Mouse (Mus musculus) neural tube, embryonic 11.5 days (tissue): ENCODE data around the gene Ctxn1. TPM values are rescaled to one million over a fixed set of nuclear protein-coding genes. Genes with fewer than 3 reads are reported as not detected.

Experiments
- ATAC-seq: fragments of 200-750 bp; cut with Nextera tagmentation; 2 replicates; pipeline ENCODE4 v1.8.0; 2017; ENCODE audit warnings: moderate number of reproducible peaks, mild to moderate bottlenecking, moderate TSS enrichment, moderate library complexity; ENCODE audit not compliant: insufficient read depth, low FRiP score, low TSS enrichment
- DNase-seq: peaks from one replicate; pipeline ENCODE4 v3.0.0-alpha.2; 2015; ENCODE audit warnings: low spot score
- H3K27ac ChIP-seq: fragments of 300-500 bp; sonication (generic); 2 replicates; pipeline ENCODE4 v1.5.1; 2014; ENCODE audit warnings: low read depth, mild to moderate bottlenecking, low read length
- H3K27me3 ChIP-seq: fragments of 300-500 bp; sonication (generic); 2 replicates; pipeline ENCODE4 v1.6.1; 2014; ENCODE audit warnings: mild to moderate bottlenecking, low read length, mixed read lengths; ENCODE audit not compliant: control insufficient read depth, insufficient read depth
- H3K36me3 ChIP-seq: fragments of 300-500 bp; sonication (generic); 2 replicates; pipeline ENCODE4 v1.6.1; 2014; ENCODE audit warnings: mild to moderate bottlenecking, low read length, moderate library complexity, mixed read lengths; ENCODE audit not compliant: control insufficient read depth, insufficient read depth
- H3K4me1 ChIP-seq: fragments of 300-500 bp; sonication (generic); 2 replicates; pipeline ENCODE4 v1.6.1; 2014; ENCODE audit warnings: low read length, mixed read lengths; ENCODE audit not compliant: control insufficient read depth, insufficient read depth
- H3K4me2 ChIP-seq: fragments of 300-500 bp; sonication (generic); 2 replicates; pipeline ENCODE4 v1.6.1; 2014; ENCODE audit warnings: low read depth, mild to moderate bottlenecking, moderate library complexity
- H3K4me3 ChIP-seq: fragments of 300-500 bp; sonication (generic); 2 replicates; pipeline ENCODE4 v1.5.1; 2014; ENCODE audit warnings: low read depth, low read length
- H3K9ac ChIP-seq: fragments of 300-500 bp; sonication (generic); 2 replicates; pipeline ENCODE4 v1.6.1; 2014; ENCODE audit warnings: mild to moderate bottlenecking, low read length
- H3K9me3 ChIP-seq: fragments of 300-500 bp; sonication (generic); 2 replicates; pipeline ENCODE4 v1.6.1; 2016; ENCODE audit warnings: low read length; ENCODE audit not compliant: control insufficient read depth
- WGBS: fragments of 180-500 bp; shearing (Covaris S2); extraction: QIAGEN DNeasy Blood & Tissue Kit; methylation state at CpG from one replicate; pipeline ENCODE4 v1.1.7; 2014; 5-methylcytosine and 5-hydroxymethylcytosine counted together
- polyA plus RNA-seq: library from polyadenylated mRNA; unstranded; fragments of >200 nt; fragmentation: Nextera tagmentation; extraction: Ambion mirVana; gene quantifications from 2 replicates; pipeline ENCODE4 v1.2.1, GENCODE M21; 2014

Gene Ctxn1
- polyA plus RNA-seq, 1 experiment from 2014 or later: 140 TPM

DNA sequence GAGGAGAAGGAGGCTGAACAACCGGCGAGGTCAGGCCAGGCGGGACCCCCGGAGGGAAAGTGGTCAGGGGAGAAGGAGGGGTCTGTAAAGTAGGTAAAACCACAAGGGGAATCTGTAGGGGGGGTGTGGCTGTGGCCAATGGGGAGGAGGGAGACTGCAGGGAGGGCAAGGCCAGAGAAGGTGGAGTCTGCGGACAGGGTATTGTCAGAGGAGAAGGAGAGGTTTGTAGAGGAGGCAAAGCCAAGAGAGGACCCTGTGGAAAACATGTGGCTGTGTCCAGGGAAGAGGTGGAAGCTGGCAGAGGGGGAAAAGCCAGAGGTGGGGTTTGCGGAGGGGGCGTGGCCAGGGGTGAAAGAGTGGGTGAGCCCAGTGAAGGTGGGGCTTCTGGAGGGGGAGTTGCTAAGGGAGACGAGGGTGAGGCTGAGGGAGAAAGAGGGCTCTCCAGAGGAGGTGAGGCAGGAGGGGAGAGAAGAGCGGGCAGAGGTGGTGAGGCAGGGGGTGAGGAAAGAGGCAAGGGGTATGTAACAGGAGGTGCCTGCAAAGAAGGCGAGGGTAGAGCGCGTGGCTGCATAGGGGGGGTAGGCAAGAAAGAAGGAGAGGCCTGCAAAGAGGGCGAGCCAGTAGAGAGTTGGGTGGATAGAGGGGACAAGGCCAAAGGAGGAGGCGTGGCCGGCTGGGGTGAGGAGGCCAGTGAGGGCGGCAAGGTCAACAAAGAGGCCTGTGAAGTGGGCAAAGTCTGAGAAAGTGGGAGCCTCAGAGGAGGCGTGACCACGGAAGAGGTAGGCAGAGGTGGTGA lies 45.7 kb downstream of the Ctxn1 start:
- 2% methylated on average over 18 of the region's 18 CpGs for WGBS
- peak overlapping the region; percentile 69 for H3K4me2 ChIP-seq

DNA sequence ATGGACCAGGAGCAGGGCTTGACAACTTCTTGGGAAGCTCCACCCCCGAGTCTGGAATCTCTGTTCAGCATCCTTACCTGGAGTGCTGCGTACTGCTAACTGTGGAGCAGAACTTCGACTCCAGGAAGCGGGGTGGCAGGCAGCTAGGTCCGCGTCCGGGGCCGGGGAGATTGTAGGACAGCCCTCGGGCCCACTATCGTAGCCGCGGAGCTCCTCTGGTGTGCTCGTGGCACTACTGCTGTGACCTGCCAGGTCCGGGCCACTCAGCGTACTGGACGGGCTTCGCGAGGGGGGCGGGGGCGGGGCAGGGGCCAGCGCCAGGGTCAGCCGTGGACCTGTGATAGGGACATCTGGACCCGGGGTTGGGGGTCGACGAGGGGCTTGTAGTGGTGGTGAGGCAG lies 46.3 kb downstream of the Ctxn1 start:
- H3K4me1 ChIP-seq: peaks cover 21% of the 10 kb centered on the region
- ATAC-seq: 0 out of 2 replicates have a peak, but pooled peaks have one; percentile 3
- H3K9me3 ChIP-seq: no peaks in the 10 kb centered on the region
- peak overlapping the region; percentile 69 for H3K4me2 ChIP-seq
- peak overlapping the region; percentile 29 for H3K4me3 ChIP-seq
- H3K36me3 ChIP-seq: no peaks in the 10 kb centered on the region; the same call in 1 of the 2 replicates
- H3K27ac ChIP-seq: 0 out of 2 replicates have a peak overlapping the region, but pooled peaks have one; percentile 14
- under 1% methylated on average over 25 of the region's 25 CpGs for WGBS
- H3K27me3 ChIP-seq: peaks cover 15% of the 10 kb centered on the region
- H3K9ac ChIP-seq: peak overlapping the region; percentile 37
- DNase-seq: no peak

More for the DNA sequence above, 45.7 kb downstream of the Ctxn1 start:
- peak overlapping the region; percentile 29 for H3K4me3 ChIP-seq
- DNase-seq: peak; percentile 41
- no peaks in the 10 kb centered on the region for H3K9me3 ChIP-seq
- H3K4me1 ChIP-seq: peaks cover 21% of the 10 kb centered on the region
- H3K36me3 ChIP-seq: no peaks in the 10 kb centered on the region; the same call in 1 of the 2 replicates
- 0 out of 2 replicates have a peak, but pooled peaks have one; percentile 1 for ATAC-seq
- 0 out of 2 replicates have a peak overlapping the region, but pooled peaks have one; percentile 34 for H3K27ac ChIP-seq
- H3K27me3 ChIP-seq: peaks cover 15% of the 10 kb centered on the region
- H3K9ac ChIP-seq: peak overlapping the region; percentile 37

DNA sequence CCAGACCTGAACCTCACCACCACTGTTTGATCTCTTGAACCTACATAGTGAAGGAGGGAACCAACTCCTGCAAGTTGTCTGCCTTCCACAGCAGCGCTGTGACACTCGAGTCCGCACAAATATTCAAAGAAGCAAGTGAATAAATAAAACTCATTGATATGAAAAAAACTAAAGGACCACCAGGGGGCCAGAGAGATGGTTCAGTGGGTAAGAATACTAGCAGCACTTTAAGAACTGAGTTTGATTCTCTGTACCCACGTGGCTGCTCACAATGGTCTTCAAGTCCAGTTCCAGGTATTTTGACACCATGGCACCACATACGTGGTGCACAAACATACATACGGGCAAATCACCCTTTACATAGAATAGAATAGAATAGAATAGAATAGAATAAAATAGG lies 48.0 kb downstream of the Ctxn1 start:
- Histone ChIP-seq H3K36me3 (no peaks in the 10 kb centered on the region; the same call in 1 of the 2 replicates), H3K27ac (no peak overlapping the region), H3K4me3 (no peak overlapping the region), H3K9ac (no peak overlapping the region), H3K9me3 (no peaks in the 10 kb centered on the region), H3K4me1 (peaks cover 21% of the 10 kb centered on the region), H3K27me3 (peaks cover 22% of the 10 kb centered on the region), H3K4me2 (no peak overlapping the region)
- WGBS: 82% methylated on average over 6 of the region's 6 CpGs
- ATAC-seq: no peak
- no peak for DNase-seq

Other genes starting within 250 kb of the Ctxn1 start
- not detected in 2 replicates for gene Cd209f, start 153.4 kb downstream of the Ctxn1 start, polyA plus RNA-seq
- gene Cd209g, start 125.2 kb downstream of the Ctxn1 start, polyA plus RNA-seq: not detected in 2 replicates
- 36.1 and 39.0 TPM in 2 replicates for gene Evi5l, start 92.7 kb downstream of the Ctxn1 start, polyA plus RNA-seq
- 30.6 and 34.6 TPM in 2 replicates for gene Prr36, start 41.8 kb downstream of the Ctxn1 start, polyA plus RNA-seq
- 0.05 TPM in 1 of 2 replicates, not detected in the other for gene Lrrc8e, start 32.4 kb downstream of the Ctxn1 start, polyA plus RNA-seq
- gene Map2k7, start 20.5 kb downstream of the Ctxn1 start, polyA plus RNA-seq: 23.0 and 23.4 TPM in 2 replicates
- 0.43 and 0.70 TPM in 2 replicates for gene Gm49320, start 20.4 kb downstream of the Ctxn1 start, polyA plus RNA-seq
- 2.1 and 2.3 TPM in 2 replicates for gene Tgfbr3l, start 11.1 kb downstream of the Ctxn1 start, polyA plus RNA-seq
- 61.4 and 68.6 TPM in 2 replicates for gene Snapc2, start 6.2 kb downstream of the Ctxn1 start, polyA plus RNA-seq
- gene Timm44, start 16.6 kb upstream of the Ctxn1 start, polyA plus RNA-seq: 63.2 and 75.2 TPM in 2 replicates
- 15.8 and 17.9 TPM in 2 replicates for gene Ccl25, start 65.9 kb upstream of the Ctxn1 start, polyA plus RNA-seq
- 310 and 311 TPM in 2 replicates for gene Elavl1, start 66.1 kb upstream of the Ctxn1 start, polyA plus RNA-seq
- 14.1 and 15.4 TPM in 2 replicates for gene Cers4, start 233.8 kb upstream of the Ctxn1 start, polyA plus RNA-seq